Mouse (Mus musculus) limb, embryonic 12.5 days (tissue): ENCODE measurements around the gene Pmel. TPM values are rescaled to one million over a fixed set of nuclear protein-coding genes. Genes with fewer than 3 reads are reported as not detected.

Source experiments
- ATAC-seq: fragments of 200-750 bp; cut with Nextera tagmentation; 2 replicates; pipeline ENCODE4 v1.8.0; 2017; ENCODE audit warnings: low read depth, moderate TSS enrichment; ENCODE audit not compliant: insufficient number of reproducible peaks, insufficient read depth, low FRiP score, low TSS enrichment
- H3K27ac ChIP-seq: fragments of 300-500 bp; sonication (generic); 2 replicates; pipeline ENCODE4 v1.5.1; 2016; ENCODE audit warnings: mild to moderate bottlenecking, moderate library complexity
- H3K27me3 ChIP-seq: fragments of 300-500 bp; sonication (generic); 2 replicates; pipeline ENCODE4 v1.6.1; 2016; ENCODE audit warnings: mild to moderate bottlenecking, moderate library complexity
- H3K36me3 ChIP-seq: fragments of 300-500 bp; sonication (generic); 2 replicates; pipeline ENCODE4 v1.6.1; 2016; ENCODE audit warnings: mild to moderate bottlenecking, moderate library complexity
- H3K4me1 ChIP-seq: fragments of 300-500 bp; sonication (generic); replicated peaks from 2 replicates; pipeline ENCODE4 v1.6.1; 2016
- H3K4me2 ChIP-seq: fragments of 300-500 bp; sonication (generic); 2 replicates; pipeline ENCODE4 v1.6.1; 2016; ENCODE audit warnings: mild to moderate bottlenecking, moderate library complexity
- H3K4me3 ChIP-seq: fragments of 300-500 bp; sonication (generic); replicated peaks from 2 replicates; pipeline ENCODE4 v1.5.1; 2016; ENCODE audit warnings: mild to moderate bottlenecking
- H3K9ac ChIP-seq: fragments of 300-500 bp; sonication (generic); replicated peaks from 2 replicates; pipeline ENCODE4 v1.6.1; 2016; ENCODE audit warnings: mild to moderate bottlenecking, moderate library complexity
- H3K9me3 ChIP-seq: fragments of 300-500 bp; sonication (generic); 2 replicates; pipeline ENCODE4 v1.6.1; 2016; ENCODE audit warnings: mild to moderate bottlenecking, moderate library complexity
- WGBS: fragments of 180-500 bp; shearing (Covaris S2); methylation state at CpG from one replicate; pipeline ENCODE4 v1.1.7; 2016; 5-methylcytosine and 5-hydroxymethylcytosine counted together
- polyA plus RNA-seq: library from polyadenylated mRNA; unstranded; fragments of >200 nt; fragmentation: Nextera tagmentation; extraction: Ambion mirVana; gene quantifications from 2 replicates; pipeline ENCODE4 v1.2.1, GENCODE M21; 2016

Pmel gene
- polyA plus RNA-seq: 0.71 and 1.2 TPM in 2 replicates

- no peak for ATAC-seq
- WGBS: 14% methylated on average over 4 of the region's 4 CpGs
- peak within 1 kb of the TSS; percentile 97 for H3K27ac ChIP-seq
- H3K4me2 ChIP-seq: peak within 1 kb of the TSS; percentile 87
- H3K4me1 ChIP-seq: peaks cover 22% of the 10 kb centered on the region
- peak within 1 kb of the TSS; percentile 77 for H3K4me3 ChIP-seq
- H3K36me3 ChIP-seq: peaks cover 47% of the 10 kb centered on the region
- H3K27me3 ChIP-seq: no peaks in the 10 kb centered on the region
- no peaks in the 10 kb centered on the region for H3K9me3 ChIP-seq
- H3K9ac ChIP-seq: peak within 1 kb of the TSS; percentile 79
These were observed at the start of gene Pmel for GRCm38 (mm10) chr10:128703895-128704294. Gene Pmel (plus strand): TSS chr10:128704195.

- Histone ChIP-seq H3K27ac (no peak overlapping the region), H3K9me3 (no peaks in the 10 kb centered on the region), H3K36me3 (no peaks in the 10 kb centered on the region), H3K4me3 (no peak overlapping the region), H3K9ac (no peak overlapping the region), H3K27me3 (no peaks in the 10 kb centered on the region), H3K4me2 (no peak overlapping the region), H3K4me1 (no peaks in the 10 kb centered on the region)
- WGBS: 75% methylated on average over 3 of the region's 3 CpGs
- no peak for ATAC-seq
These were observed 48.7 kb upstream of the Pmel start for GRCm38 (mm10) chr10:128655254-128655653.

GRCm38 (mm10) chr10:128656731-128657130, 47.3 kb upstream of the Pmel start:
- ATAC-seq: no peak
- no peak overlapping the region for H3K9ac ChIP-seq
- H3K4me3 ChIP-seq: no peak overlapping the region
- H3K9me3 ChIP-seq: no peaks in the 10 kb centered on the region
- H3K4me1 ChIP-seq: no peaks in the 10 kb centered on the region
- no peaks in the 10 kb centered on the region for H3K36me3 ChIP-seq
- 89% methylated on average over 1 of the region's 1 CpGs for WGBS
- H3K27ac ChIP-seq: no peak overlapping the region
- H3K4me2 ChIP-seq: no peak overlapping the region
- no peaks in the 10 kb centered on the region for H3K27me3 ChIP-seq

GRCm38 (mm10) chr10:128657844-128658243, 46.2 kb upstream of the Pmel start:
- H3K27me3 ChIP-seq: no peaks in the 10 kb centered on the region
- no peaks in the 10 kb centered on the region for H3K9me3 ChIP-seq
- H3K36me3 ChIP-seq: no peaks in the 10 kb centered on the region
- no peak overlapping the region for H3K4me2 ChIP-seq
- WGBS: 49% methylated on average over 9 of the region's 9 CpGs
- H3K9ac ChIP-seq: no peak overlapping the region
- no peak for ATAC-seq
- H3K4me3 ChIP-seq: no peak overlapping the region
- H3K4me1 ChIP-seq: no peaks in the 10 kb centered on the region
- no peak overlapping the region for H3K27ac ChIP-seq

GRCm38 (mm10) chr10:128659490-128659889, 44.5 kb upstream of the Pmel start:
- no peak for ATAC-seq
- Histone ChIP-seq H3K9ac (no peak overlapping the region), H3K4me1 (no peaks in the 10 kb centered on the region), H3K27me3 (no peaks in the 10 kb centered on the region), H3K27ac (no peak overlapping the region), H3K4me3 (no peak overlapping the region), H3K9me3 (no peaks in the 10 kb centered on the region), H3K4me2 (no peak overlapping the region), H3K36me3 (no peaks in the 10 kb centered on the region)
- WGBS: 54% methylated on average over 9 of the region's 9 CpGs

- no peaks in the 10 kb centered on the region for H3K9me3 ChIP-seq
- no peak overlapping the region for H3K9ac ChIP-seq
- no peaks in the 10 kb centered on the region for H3K4me1 ChIP-seq
- no peak overlapping the region for H3K27ac ChIP-seq
- no peak overlapping the region for H3K4me2 ChIP-seq
- no peak overlapping the region for H3K4me3 ChIP-seq
- no peak for ATAC-seq
- H3K27me3 ChIP-seq: no peaks in the 10 kb centered on the region; the same call in 1 of the 2 replicates
- H3K36me3 ChIP-seq: no peaks in the 10 kb centered on the region
These were observed 41.5 kb upstream of the Pmel start for GRCm38 (mm10) chr10:128662465-128662864.

GRCm38 (mm10) chr10:128663441-128664220, 40.4 kb upstream of the Pmel start:
- H3K27me3 ChIP-seq: no peaks in the 10 kb centered on the region; the same call in 1 of the 2 replicates
- H3K27ac ChIP-seq: no peak overlapping the region
- no peaks in the 10 kb centered on the region for H3K9me3 ChIP-seq
- ATAC-seq: no peak
- 62% methylated on average over 5 of the region's 5 CpGs for WGBS
- no peak overlapping the region for H3K4me2 ChIP-seq
- no peaks in the 10 kb centered on the region for H3K36me3 ChIP-seq
- peaks cover 6% of the 10 kb centered on the region for H3K4me1 ChIP-seq
- no peak overlapping the region for H3K4me3 ChIP-seq
- H3K9ac ChIP-seq: no peak overlapping the region

- no peak for ATAC-seq
- Histone ChIP-seq H3K36me3 (no peaks in the 10 kb centered on the region), H3K9me3 (no peaks in the 10 kb centered on the region), H3K4me3 (no peak overlapping the region), H3K27ac (no peak overlapping the region), H3K4me2 (no peak overlapping the region), H3K9ac (no peak overlapping the region), H3K27me3 (no peaks in the 10 kb centered on the region; the same call in 1 of the 2 replicates), H3K4me1 (peaks cover 13% of the 10 kb centered on the region)
- WGBS: 69% methylated on average over 3 of the region's 3 CpGs
These were observed 39.2 kb upstream of the Pmel start for GRCm38 (mm10) chr10:128664808-128665207.

GRCm38 (mm10) chr10:128665307-128665706, 38.7 kb upstream of the Pmel start:
- Histone ChIP-seq H3K27me3 (no peaks in the 10 kb centered on the region; the same call in 1 of the 2 replicates), H3K36me3 (no peaks in the 10 kb centered on the region), H3K9me3 (no peaks in the 10 kb centered on the region), H3K4me2 (no peak overlapping the region), H3K27ac (no peak overlapping the region), H3K4me3 (no peak overlapping the region), H3K4me1 (peaks cover 14% of the 10 kb centered on the region), H3K9ac (no peak overlapping the region)
- WGBS: 86% methylated on average over 3 of the region's 3 CpGs
- no peak for ATAC-seq

GRCm38 (mm10) chr10:128665806-128666205, 38.2 kb upstream of the Pmel start:
- Histone ChIP-seq H3K4me2 (no peak overlapping the region), H3K27ac (no peak overlapping the region), H3K27me3 (no peaks in the 10 kb centered on the region; the same call in 1 of the 2 replicates), H3K9me3 (no peaks in the 10 kb centered on the region), H3K4me1 (peaks cover 14% of the 10 kb centered on the region), H3K36me3 (0 out of 2 replicates have a peak, but pooled peaks cover 3% of the 10 kb centered on the region), H3K9ac (no peak overlapping the region), H3K4me3 (no peak overlapping the region)
- ATAC-seq: no peak
- WGBS: 92% methylated on average over 2 of the region's 2 CpGs

- Histone ChIP-seq H3K27me3 (peaks cover 3% of the 10 kb centered on the region; the same call in 1 of the 2 replicates), H3K36me3 (peaks cover 12% of the 10 kb centered on the region; the same call in 1 of the 2 replicates), H3K4me3 (peak overlapping the region; percentile 70), H3K9me3 (no peaks in the 10 kb centered on the region), H3K27ac (peak overlapping the region; percentile 88), H3K4me2 (peak overlapping the region; percentile 70), H3K4me1 (peaks cover 21% of the 10 kb centered on the region), H3K9ac (peak overlapping the region; percentile 79)
- 1% methylated on average over 42 of the region's 42 CpGs for WGBS
- peak; percentile 53 for ATAC-seq
These were observed 35.0 kb upstream of the Pmel start for GRCm38 (mm10) chr10:128668790-128669672.
